9 mouse cellular contexts compared by ENCODE assay signal in the genomic region with DNA sequence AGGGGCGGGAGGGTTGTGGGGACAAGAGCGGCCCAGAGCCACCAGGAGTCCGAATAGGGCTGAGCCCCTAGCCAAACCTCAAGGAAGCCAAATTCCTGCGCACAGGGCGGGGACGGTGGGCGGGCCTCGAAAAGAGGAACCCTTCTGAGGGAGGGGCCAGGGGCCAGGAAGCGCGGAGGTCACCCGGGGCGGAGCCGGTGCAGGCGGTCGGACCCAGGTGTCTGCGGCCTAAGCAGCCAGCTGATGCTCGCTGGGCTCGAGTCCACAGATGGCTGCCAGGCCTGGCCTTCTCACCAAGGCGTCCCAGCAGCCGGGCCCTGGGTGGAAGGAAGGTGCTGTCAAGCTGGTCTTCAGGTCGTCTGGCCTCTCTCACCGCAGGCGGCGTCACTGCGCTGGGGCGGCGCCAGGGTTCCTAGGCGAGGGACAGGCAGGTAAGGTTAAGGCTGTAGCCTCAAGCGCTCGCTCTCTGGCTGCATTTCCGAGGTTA. TPM values are rescaled to one million over a fixed set of nuclear protein-coding genes. Genes with fewer than 3 reads are reported as not detected.
DNase-seq lines count a peak whose midpoint lies in the region; ATAC-seq and TF ChIP-seq lines count a peak whose summit lies in the region.
"Had no signal": no experiment of that assay in that cellular context is flagged by ENCODE, and none has a peak within 500 bp of the region (broad histone marks: within the 10 kb centered on the region; RNA-seq: fewer than 3 reads in every experiment).

No protein-coding gene starts in this region.

- 0 out of 2 replicates have a peak, but pooled peaks have one; percentile 27 for TF ChIP-seq POLR2A in thymus, adult 2 months (IDR thresholded peaks at IDR 0.05; ENCODE audit: control insufficient read depth, extremely low read depth, insufficient read depth, low read length, poor library complexity)

- no peak overlapping the region for H3K27ac ChIP-seq in thymus, adult 2 months (ENCODE audit: control insufficient read depth, insufficient read depth, low read length)

- WGBS in thymus, adult 2 months, result 2% methylated on average over 31 of the region's 31 CpGs

- peaks cover 22% of the 10 kb centered on the region for H3K4me1 ChIP-seq in erythroblast, embryonic 14.5 days (ENCODE audit: control insufficient read depth)
- peaks cover 28% of the 10 kb centered on the region for H3K4me1 ChIP-seq in megakaryocyte, embryonic 14.5 days
- H3K4me1 ChIP-seq in thymus, adult 2 months (replicated peaks; ENCODE audit: control insufficient read depth, insufficient read depth, low read length), result peaks cover 17% of the 10 kb centered on the region

- H3K36me3 ChIP-seq in erythroblast, embryonic 14.5 days (ENCODE audit: control insufficient read depth), result no peaks in the 10 kb centered on the region
- H3K36me3 ChIP-seq in megakaryocyte, embryonic 14.5 days (replicated peaks; ENCODE audit: low read length), result no peaks in the 10 kb centered on the region
- no peaks in the 10 kb centered on the region for H3K36me3 ChIP-seq in thymus, adult 2 months (ENCODE audit: control insufficient read depth, insufficient read depth, low read length)

- no peaks in the 10 kb centered on the region for H3K9me3 ChIP-seq in erythroblast, embryonic 14.5 days (ENCODE audit: control insufficient read depth, low read length)
- H3K9me3 ChIP-seq in megakaryocyte, embryonic 14.5 days, result no peaks in the 10 kb centered on the region

- peak overlapping the region; percentile 46 for H3K4me3 ChIP-seq in erythroblast, embryonic 14.5 days (replicated peaks)
- peak overlapping the region; percentile 88 for H3K4me3 ChIP-seq in megakaryocyte, embryonic 14.5 days (replicated peaks)
- H3K4me3 ChIP-seq in thymus, adult 2 months (ENCODE audit: control insufficient read depth, insufficient read depth, low read length), result peak overlapping the region; percentile 53

- ATAC-seq in erythroblast, adult 5-6 weeks (replicated peaks; ENCODE audit: low FRiP score, poor library complexity, severe bottlenecking), result no peak
- ATAC-seq: Patski had no signal

- TF ChIP-seq CTCF in thymus, adult 2 months (IDR thresholded peaks at IDR 0.05; ENCODE audit: borderline replicate concordance, control insufficient read depth, extremely low read depth, insufficient read depth, low read length, poor library complexity), result 0 out of 2 replicates have a peak, but pooled peaks have one; percentile 30

- DNase-seq in WW6 (ENCODE audit: low read depth, low spot score), result peak; percentile 60
- DNase-seq in gastrocnemius, postnatal 10 days, result peak; percentile 49
- DNase-seq in kidney, postnatal 14 days, result peak; percentile 15
- DNase-seq in thymus, adult 2 months, result peak; percentile 86
- DNase-seq in yolk sac, embryonic 10.5 days (ENCODE audit: low spot score), result no peak

- peaks cover 13% of the 10 kb centered on the region for H3K27me3 ChIP-seq in erythroblast, embryonic 14.5 days (ENCODE audit: control insufficient read depth)
- peaks cover 42% of the 10 kb centered on the region for H3K27me3 ChIP-seq in megakaryocyte, embryonic 14.5 days (replicated peaks)
- no peaks in the 10 kb centered on the region for H3K27me3 ChIP-seq in thymus, adult 2 months (ENCODE audit: control insufficient read depth, insufficient read depth, low read length)
- H3K27me3 ChIP-seq: Patski had no signal

RNA-seq across cellular contexts. Expression of gene Cdh15, which starts 22.7 kb away (rescaled TPM):
- not detected in 2 replicates for polyA plus RNA-seq in erythroblast, embryonic 14.5 days (2012)
- not detected in 2 replicates for total RNA-seq in erythroblast, adult 5-6 weeks (2015; ENCODE audit: low replicate concordance)
- not detected in 2 replicates for total RNA-seq in erythroblast, adult 5-6 weeks (2017; ENCODE audit: low replicate concordance)
- total RNA-seq in gastrocnemius, postnatal 10 days (2021), result 10 to 100 TPM; 29.3 to 36.6 TPM
- polyA plus RNA-seq in megakaryocyte, embryonic 14.5 days (2012; ENCODE audit: insufficient read depth, low replicate concordance), result not detected in 2 replicates
- 0.11 and 0.13 TPM in 2 replicates for polyA plus RNA-seq in thymus, adult 2 months (2012; rRNA removed)
